Mouse (Mus musculus) CH12.LX (cell line): ENCODE measurements at regions not wholly inside any gene's neighbourhood (a gene's known extent, or its start where the extent isn't known, plus 50 kb on each side); places are given as distances from the start of the nearest gene placed in this dataset.

Experiments used
- DNase-seq: peaks from one replicate; pipeline ENCODE4 v3.0.0-alpha.2; 2013; ENCODE audit errors: extremely low read depth
- H3K27ac ChIP-seq: 2 replicates; pipeline ENCODE4 v1.5.1; 2012; ENCODE audit warnings: low read depth, mild to moderate bottlenecking, control low read depth, moderate library complexity; ENCODE audit not compliant: insufficient read depth
- H3K27me3 ChIP-seq: replicated peaks from 2 replicates; pipeline ENCODE3; 2012; ENCODE audit warnings: inconsistent platforms
- H3K36me3 ChIP-seq, 2 experiments: replicated peaks in 1 of 2; 2 replicates each; pipeline versions ENCODE3 to v1.6.1; 2012; ENCODE audit warnings: inconsistent platforms in 1 of 2, low read length in 1 of 2, mild to moderate bottlenecking in 1 of 2, mixed read lengths in 1 of 2, moderate library complexity in 1 of 2; ENCODE audit not compliant: control insufficient read depth in 1 of 2, insufficient read depth in 1 of 2
- H3K4me1 ChIP-seq, 2 experiments: 2 replicates each; pipeline ENCODE4 v1.6.1; 2012; ENCODE audit warnings: inconsistent platforms in 1 of 2, moderate library complexity in 1 of 2; ENCODE audit not compliant: insufficient read depth in 2 of 2, control insufficient read depth in 1 of 2
- H3K4me2 ChIP-seq: 2 replicates; pipeline ENCODE4 v1.6.1; 2012; ENCODE audit warnings: low read depth, mild to moderate bottlenecking, control low read depth; ENCODE audit not compliant: poor library complexity, insufficient read depth, severe bottlenecking
- H3K4me3 ChIP-seq, 3 experiments: fragments of 150-350 bp in 1 of 3; sonication (generic) in 1 of 3; replicated peaks in 1 of 3; 2 replicates each; pipeline versions ENCODE3 to v1.5.1; 2011 to 2012; ENCODE audit warnings: low read depth in 2 of 3, low read length in 2 of 3, mild to moderate bottlenecking in 2 of 3, moderate library complexity in 2 of 3, control low read depth in 1 of 3, improper control_type of control experiment in 1 of 3, inconsistent platforms in 1 of 3, mixed read lengths in 1 of 3; ENCODE audit not compliant: poor library complexity in 1 of 3
- H3K79me2 ChIP-seq: replicated peaks from 2 replicates; pipeline ENCODE4 v1.6.1; 2012; ENCODE audit warnings: mild to moderate bottlenecking, moderate library complexity; ENCODE audit not compliant: control insufficient read depth, poor library complexity, insufficient read depth, severe bottlenecking; ENCODE audit errors: extremely low read depth
- H3K9ac ChIP-seq: 2 replicates; pipeline ENCODE4 v1.6.1; 2012; ENCODE audit warnings: low read depth, mild to moderate bottlenecking, control low read depth, moderate library complexity; ENCODE audit not compliant: insufficient read depth
- H3K9me3 ChIP-seq: replicated peaks from 2 replicates; pipeline ENCODE3; 2012; ENCODE audit warnings: low read length, inconsistent platforms, mixed read lengths
- BHLHE40 ChIP-seq: IDR thresholded peaks from 2 replicates; pipeline ENCODE4 v1.6.1; 2011; ENCODE audit warnings: mild to moderate bottlenecking, low read depth, low read length, improper control_type of control experiment
- CHD1 ChIP-seq: IDR thresholded peaks from 2 replicates; pipeline ENCODE4 v1.6.1; 2012; ENCODE audit warnings: low read depth, low read length, improper control_type of control experiment, inconsistent platforms
- E2F4 ChIP-seq: IDR thresholded peaks from 2 replicates; pipeline ENCODE4 v1.6.1; 2011; ENCODE audit warnings: low read depth, low read length, improper control_type of control experiment; ENCODE audit not compliant: insufficient replicate concordance
- ELF1 ChIP-seq: IDR thresholded peaks from 2 replicates; pipeline ENCODE4 v1.6.1; 2014; ENCODE audit warnings: low read depth, mild to moderate bottlenecking, inconsistent platforms, low read length, improper control_type of control experiment
- JUN ChIP-seq: IDR thresholded peaks from 2 replicates; pipeline ENCODE4 v1.6.1; 2011; ENCODE audit warnings: low read depth, mild to moderate bottlenecking, low read length, improper control_type of control experiment, moderate library complexity; ENCODE audit not compliant: insufficient read depth
- MAX ChIP-seq: IDR thresholded peaks from 2 replicates; pipeline ENCODE4 v1.6.1; 2011; ENCODE audit warnings: low read length, improper control_type of control experiment
- MAZ ChIP-seq: IDR thresholded peaks from 2 replicates; pipeline ENCODE4 v1.6.1; 2012; ENCODE audit warnings: low read depth, mild to moderate bottlenecking, inconsistent platforms, low read length, improper control_type of control experiment, moderate library complexity
- MEF2A ChIP-seq: IDR thresholded peaks from 2 replicates; pipeline ENCODE4 v1.6.1; 2014; ENCODE audit warnings: low read depth, mild to moderate bottlenecking, inconsistent platforms, low read length, improper control_type of control experiment, borderline replicate concordance
- POLR2A ChIP-seq: IDR thresholded peaks from 2 replicates; pipeline ENCODE4 v1.6.1; 2011; ENCODE audit warnings: low read depth, mild to moderate bottlenecking, improper control_type of control experiment, low read length
- SIN3A ChIP-seq: IDR thresholded peaks from 2 replicates; pipeline ENCODE4 v1.6.1; 2012; ENCODE audit warnings: low read length, improper control_type of control experiment, inconsistent platforms
- TBP ChIP-seq: conservative IDR thresholded peaks from 2 replicates; pipeline ENCODE4 v1.6.1; 2011; ENCODE audit warnings: low read depth, low read length, improper control_type of control experiment
- UBTF ChIP-seq: IDR thresholded peaks from 2 replicates; pipeline ENCODE4 v1.6.1; 2012; ENCODE audit warnings: low read depth, mild to moderate bottlenecking, inconsistent platforms, low read length, improper control_type of control experiment, moderate library complexity
- USF1 ChIP-seq: IDR thresholded peaks from 2 replicates; pipeline ENCODE4 v1.6.1; 2014; ENCODE audit warnings: low read depth, mild to moderate bottlenecking, inconsistent platforms, low read length, improper control_type of control experiment
- ZKSCAN1 ChIP-seq: IDR thresholded peaks from 2 replicates; pipeline ENCODE4 v1.6.1; 2012; ENCODE audit warnings: low read depth, inconsistent platforms, low read length, improper control_type of control experiment, borderline replicate concordance
- ZMIZ1 ChIP-seq: IDR thresholded peaks from 2 replicates; pipeline ENCODE4 v1.6.1; 2012; ENCODE audit warnings: low read depth, mild to moderate bottlenecking, inconsistent platforms, low read length, improper control_type of control experiment
- dilution Hi-C: fragments of 300-500 bp; cut with MboI; formaldehyde crosslinking; loops from 2 replicates; pipeline ENCODE4 v1.14.3; 2020; ENCODE audit warnings: low sequenced_read_pairs; ENCODE audit not compliant: extremely low pct_unique_long_range_greater_than_20kb, extremely low pct_ligation_motif_present
- in situ Hi-C: fragments of 300-500 bp; cut with MboI; formaldehyde crosslinking; loops from 3 replicates; pipeline ENCODE4 v1.14.3; 2019; ENCODE audit warnings: low sequenced_read_pairs, low pct_ligation_motif_present, low pct_unique_long_range_greater_than_20kb, mixed read lengths

- DNase-seq, result no peak
- Histone ChIP-seq H3K27ac (no peak overlapping the region), H3K4me2 (no peak overlapping the region), H3K4me3 (no peak overlapping the region), H3K9ac (no peak overlapping the region), H3K4me1 (peaks cover 3 to 22% of the 10 kb centered on the region in 2 experiments; a peak in 3 of 4 replicates), H3K36me3 (no peaks in the 10 kb centered on the region), H3K9me3 (no peaks in the 10 kb centered on the region), H3K27me3 (no peaks in the 10 kb centered on the region), H3K79me2 (no peaks in the 10 kb centered on the region)
- dilution Hi-C loops, result no loop called here
- in situ Hi-C loops, result loop anchor here (5.0 kb wide), 1 partner anchor 400 kb away; no protein-coding TSS in a partner anchor
- TF ChIP-seq UBTF (no peak), ZMIZ1 (no peak), E2F4 (no peak), POLR2A (no peak), BHLHE40 (no peak), MEF2A (no peak), SIN3A (no peak), JUN (no peak), TBP (no peak), MAX (no peak), ELF1 (no peak), USF1 (no peak), CHD1 (no peak), ZKSCAN1 (no peak), MAZ (no peak)
Measured at GRCm38 (mm10) chr15:10901745-10902262, 50.3 kb upstream of the C1qtnf3 start.
